Mouse (Mus musculus) heart, adult 9 months (tissue): ENCODE data around the gene Slc24a3.

ENCODE experiments used
- DNase-seq, 2 experiments: peaks; one replicate each; pipeline ENCODE4 v3.0.0; 2022; ENCODE audit warnings: low spot score in 2 of 2

Slc24a3 gene

DNA sequence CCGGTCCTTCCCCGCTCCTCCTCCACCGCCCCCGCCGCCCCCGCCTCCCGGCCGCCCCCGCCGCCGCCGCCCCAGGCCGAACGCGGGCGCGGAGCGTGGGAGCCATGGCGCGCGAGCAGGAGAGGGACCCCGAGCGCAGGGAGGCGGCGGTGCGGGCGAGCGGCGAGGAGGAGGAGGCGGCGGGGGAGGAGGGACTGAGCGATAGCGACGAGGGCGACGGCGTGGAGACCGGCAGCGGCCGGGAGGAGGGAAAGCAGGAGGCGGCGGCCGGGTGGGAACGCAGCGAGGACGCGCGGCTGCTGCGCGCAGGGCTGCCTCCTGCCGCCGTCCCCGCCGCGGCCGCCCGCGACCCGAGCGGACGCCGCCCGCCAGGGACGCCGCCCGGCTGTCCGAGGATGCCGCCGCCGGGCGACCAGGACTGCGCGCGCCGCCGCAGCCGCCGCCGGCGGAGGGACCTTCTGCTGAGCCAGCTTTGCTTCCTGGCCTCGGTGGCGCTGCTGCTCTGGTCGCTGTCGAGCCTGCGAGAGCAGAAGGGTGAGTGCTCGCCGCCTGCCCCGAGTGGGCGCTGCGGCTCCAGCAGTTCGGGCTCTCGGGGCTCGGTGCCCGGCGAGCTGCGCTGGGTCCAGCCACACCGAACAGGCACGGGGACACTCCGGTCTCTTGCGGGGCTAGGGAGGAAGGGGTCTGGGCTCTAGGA is at the start of gene Slc24a3:
Gene Slc24a3, plus strand, starts transcription at position 91 of the 697 bp plus-strand sequence.
- peak; percentile 61 to 70 for DNase-seq

DNA sequence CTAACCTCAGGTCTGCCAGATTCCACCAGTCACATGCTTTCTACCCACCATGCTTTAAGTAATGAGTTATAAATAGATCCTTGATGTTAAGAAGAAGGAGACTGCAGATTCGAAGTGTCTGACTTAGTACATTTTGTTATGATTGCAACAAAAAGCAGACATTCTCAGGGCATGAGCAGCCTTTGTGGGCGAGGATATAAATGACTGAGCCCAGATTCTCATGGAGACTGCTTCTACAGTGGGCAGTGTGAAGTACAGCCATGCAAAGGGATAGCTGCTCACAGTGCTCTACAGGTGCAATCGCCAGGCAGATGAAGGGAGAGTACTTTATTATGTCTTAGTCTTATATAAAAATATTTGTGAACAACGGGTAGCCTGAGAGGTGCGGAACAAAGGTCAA is 49.8 kb upstream of the Slc24a3 start:
- no peak for DNase-seq

DNA sequence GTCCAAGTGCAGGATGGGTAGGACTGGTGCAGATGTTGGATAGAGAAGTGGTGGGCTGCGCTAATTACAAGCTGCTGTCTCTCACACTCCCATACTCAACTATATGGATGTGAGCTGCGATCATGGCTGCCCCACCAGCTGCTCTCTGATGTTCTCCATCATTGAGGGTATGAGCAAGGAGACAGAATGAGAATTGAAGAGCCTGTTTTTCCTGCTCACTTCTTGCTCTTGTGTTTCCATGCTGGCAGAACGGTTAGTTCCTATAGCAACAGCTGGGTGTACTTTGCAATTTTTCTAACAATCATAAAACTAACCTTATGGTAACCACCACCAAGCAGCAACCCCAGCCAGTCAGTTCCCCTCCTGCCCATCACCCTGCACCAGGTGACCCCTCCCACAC is 39.8 kb upstream of the Slc24a3 start:
- no peak for DNase-seq

- DNase-seq: no peak
Measured at GRCm38 (mm10) chr2:145136625-145137291, 30.8 kb upstream of the Slc24a3 start.

- DNase-seq: no peak
Measured at GRCm38 (mm10) chr2:145150407-145150806, 17.1 kb upstream of the Slc24a3 start.

GRCm38 (mm10) chr2:145150821-145151220 is 16.7 kb upstream of the Slc24a3 start:
- DNase-seq: no peak

DNA sequence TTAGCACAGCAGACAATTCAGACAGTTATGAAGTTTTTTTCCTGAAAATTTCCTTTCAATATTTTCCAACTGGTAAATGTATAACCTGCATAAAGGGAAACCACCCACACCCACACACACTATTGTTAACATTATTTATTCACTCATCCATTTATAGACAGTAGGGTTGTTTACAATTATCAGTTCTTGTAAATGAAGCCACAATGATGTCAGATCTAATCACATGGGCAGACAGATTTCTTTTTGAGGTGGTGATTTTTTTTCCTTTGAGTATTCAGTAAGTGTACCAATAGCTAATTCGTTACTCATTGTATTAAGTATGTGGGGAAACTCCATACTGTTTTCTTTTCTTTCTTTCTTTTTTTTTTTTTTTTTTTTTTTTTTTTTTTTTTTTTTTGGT is 15.3 kb upstream of the Slc24a3 start:
- no peak for DNase-seq

- no peak for DNase-seq
Measured at GRCm38 (mm10) chr2:145158972-145159371, 8.6 kb upstream of the Slc24a3 start.

- DNase-seq: peak; percentile 29 to 69
Measured at GRCm38 (mm10) chr2:145161046-145161700, 6.4 kb upstream of the Slc24a3 start.

DNA sequence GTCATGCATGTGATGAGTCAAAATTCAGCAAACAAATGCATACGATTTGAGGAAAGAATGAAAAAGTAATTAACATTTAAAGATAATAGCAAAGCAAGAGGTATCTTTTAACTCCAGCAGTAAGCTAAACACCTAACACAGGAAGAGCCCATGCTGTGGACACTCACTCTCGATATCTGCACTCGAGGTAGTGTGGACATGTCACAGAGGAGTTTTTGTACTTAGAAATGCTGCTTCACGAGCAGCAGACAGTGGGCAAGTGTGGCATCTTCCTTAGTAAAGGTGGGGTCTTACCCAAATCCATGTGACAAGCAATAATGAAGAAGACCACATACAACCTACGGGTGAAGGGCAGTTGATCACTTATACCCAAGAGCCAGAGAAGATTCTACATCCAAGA is 3.5 kb upstream of the Slc24a3 start:
- DNase-seq: no peak

DNA sequence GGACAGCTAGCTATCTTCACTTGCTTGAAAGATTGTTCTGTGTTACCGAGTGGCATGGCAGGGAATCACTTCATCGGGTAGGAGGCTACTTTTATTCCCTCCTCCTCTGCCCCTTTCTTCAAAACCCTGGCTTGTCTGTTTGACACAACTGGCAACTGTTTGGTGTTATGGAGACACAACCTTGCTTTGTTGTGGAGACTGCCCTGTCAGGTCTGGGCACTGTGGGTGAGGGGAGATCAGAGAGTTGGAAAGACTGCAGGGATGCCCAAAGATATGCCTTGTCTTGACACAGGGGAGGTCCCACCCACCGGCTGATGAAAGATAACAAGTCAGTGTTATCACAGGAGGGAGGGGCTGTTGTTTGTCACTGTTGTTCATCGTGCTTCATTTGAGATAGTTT is 3.0 kb upstream of the Slc24a3 start:
- no peak for DNase-seq

DNA sequence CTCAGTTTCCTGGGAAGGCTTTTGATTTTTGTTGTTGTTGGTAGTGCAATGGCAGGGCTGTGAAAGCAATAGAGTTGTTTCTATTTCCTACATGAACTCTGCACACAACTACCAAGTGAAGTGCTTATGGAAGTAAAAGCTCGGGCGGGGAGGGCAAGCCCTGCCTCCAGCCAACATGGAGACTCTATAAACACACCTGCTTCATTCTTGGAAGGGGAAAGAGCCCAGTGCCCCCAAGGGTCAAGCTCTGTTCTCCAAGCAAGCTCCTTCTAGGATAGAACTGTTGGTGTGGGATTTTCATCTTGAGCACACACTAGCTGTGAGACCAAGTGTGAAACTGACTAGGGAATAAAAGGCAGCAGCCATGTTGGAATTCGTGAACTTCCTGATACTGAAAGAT is 2.5 kb upstream of the Slc24a3 start:
- DNase-seq: no peak

- DNase-seq: no peak
Measured at GRCm38 (mm10) chr2:145165854-145166253, 1.7 kb upstream of the Slc24a3 start.

GRCm38 (mm10) chr2:145167051-145167663 is 397 bp upstream of the Slc24a3 start:
- DNase-seq: peak; percentile 54 to 60

- no peak for DNase-seq
Measured at GRCm38 (mm10) chr2:145168405-145168971, 934 bp downstream of the Slc24a3 start.

DNA sequence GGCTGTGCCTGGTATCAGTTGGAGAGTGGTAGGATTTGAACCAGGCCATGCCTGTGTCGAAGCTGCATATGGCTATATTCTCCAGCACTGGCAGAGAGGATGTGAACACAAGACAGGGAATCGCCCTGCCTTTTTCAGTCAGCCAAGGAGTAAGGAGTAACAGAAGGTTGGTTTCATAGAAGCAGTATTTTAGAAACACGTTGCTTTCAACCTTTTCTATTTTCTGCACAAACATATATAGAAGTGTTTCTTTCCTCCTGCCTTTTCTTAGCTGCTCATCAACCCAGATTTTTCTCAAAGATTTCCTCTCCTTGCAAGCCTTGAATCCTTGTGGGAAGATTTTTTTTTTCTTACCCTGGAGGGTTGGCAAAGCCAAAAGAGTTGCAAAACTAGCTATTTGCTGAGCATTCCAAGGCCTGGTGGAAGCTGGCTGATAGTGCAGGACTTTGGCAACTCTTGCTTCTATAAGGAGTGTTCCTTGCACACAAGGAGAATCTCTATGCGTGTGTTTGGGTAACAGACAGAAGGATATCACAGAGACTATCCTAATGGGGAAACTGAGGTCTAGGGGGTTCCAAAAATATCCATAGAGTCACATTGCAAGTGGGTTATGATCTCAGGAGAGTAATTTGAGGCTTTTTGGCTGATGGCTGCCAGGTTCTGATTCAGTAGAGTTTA is 5.6 kb downstream of the Slc24a3 start:
- no peak for DNase-seq

DNA sequence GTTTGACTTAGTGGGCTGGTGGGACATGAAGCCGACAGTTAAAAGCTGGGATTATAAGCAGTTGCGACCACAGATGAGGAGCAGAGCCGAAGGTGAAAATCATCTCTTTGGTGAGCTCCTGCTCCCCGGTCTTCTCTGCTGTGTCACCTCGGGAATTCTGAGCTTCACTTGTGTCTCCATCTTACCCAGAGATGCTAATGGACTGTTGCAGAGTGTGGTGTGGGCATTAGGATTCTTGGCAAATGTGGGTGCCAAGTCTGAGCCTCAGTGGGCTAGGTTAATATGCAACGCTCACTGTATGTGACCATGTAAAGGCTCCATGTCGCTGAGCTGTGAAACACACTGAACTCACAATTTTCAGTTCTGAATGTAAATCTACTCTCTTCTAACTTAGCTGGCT is 7.5 kb downstream of the Slc24a3 start:
- DNase-seq: no peak

DNA sequence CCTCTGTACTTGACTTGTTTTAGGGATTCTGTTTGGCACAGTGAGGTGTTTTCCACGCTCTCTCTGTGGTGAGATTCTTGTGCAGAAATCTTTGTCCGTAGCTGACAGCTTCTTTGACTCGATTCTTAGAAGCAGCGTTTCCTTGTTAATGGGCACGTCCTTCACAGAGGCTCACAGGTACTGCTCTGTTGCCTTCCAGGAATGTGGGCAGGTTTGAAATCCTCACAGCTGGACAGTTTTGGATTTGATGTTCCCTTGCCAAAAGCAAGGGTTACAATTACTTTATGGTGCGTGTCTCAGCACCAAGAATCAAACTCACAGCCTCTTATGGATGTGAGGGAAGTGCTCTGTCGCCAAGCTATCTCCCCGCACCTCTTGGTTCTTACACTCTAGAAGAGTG is 14.9 kb downstream of the Slc24a3 start:
- DNase-seq: no peak

DNA sequence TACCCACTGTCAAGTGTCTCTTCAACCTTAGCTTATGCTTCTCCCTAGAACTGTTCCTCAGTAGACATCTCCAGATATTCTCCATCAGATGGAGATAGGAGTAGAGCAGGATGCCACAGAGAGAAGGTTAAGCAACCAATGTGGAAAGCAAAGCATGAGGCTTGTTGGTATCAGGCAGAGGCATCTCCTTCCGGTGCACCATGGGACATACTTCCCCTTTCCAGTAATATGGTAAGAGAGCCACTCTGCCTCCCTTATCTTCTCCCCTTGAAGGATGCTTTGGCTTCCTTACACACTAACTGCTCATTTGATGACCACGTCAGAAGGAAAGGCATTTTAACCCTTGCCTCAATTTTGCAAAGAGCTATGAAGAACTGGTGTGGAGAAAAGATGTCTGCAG is 21.3 kb downstream of the Slc24a3 start:
- DNase-seq: no peak

GRCm38 (mm10) chr2:145196043-145196442 is 28.5 kb downstream of the Slc24a3 start:
- DNase-seq: no peak

DNA sequence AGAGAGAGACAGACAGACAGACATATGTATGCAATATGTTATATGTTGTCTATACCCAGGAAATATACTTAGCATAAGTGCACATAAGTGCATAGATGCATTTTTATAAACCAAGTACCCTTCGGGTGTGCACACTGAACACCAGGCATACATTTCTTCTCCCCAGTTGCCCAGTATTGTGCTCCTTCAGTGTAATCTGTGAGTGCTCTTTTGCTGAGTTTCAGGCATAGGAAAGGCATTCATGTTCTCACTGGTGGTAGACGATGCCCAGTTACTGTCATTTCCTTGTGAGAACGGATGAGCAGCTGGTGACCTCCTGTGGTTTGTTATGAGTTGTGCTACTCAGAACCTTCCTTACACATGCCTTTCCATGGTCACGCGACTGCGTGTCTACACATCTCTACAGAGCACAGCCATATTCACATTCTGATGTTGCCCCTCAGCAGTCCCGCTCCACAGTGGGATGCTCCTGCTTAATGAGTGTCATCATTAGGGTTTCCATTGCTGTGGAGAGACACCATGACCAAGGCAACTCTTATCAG is 29.0 kb downstream of the Slc24a3 start:
- no peak for DNase-seq
